Mouse (Mus musculus) liver, postnatal 0 days (tissue): Measurements from ENCODE around the gene Sash1. TPM values are rescaled to one million over a fixed set of nuclear protein-coding genes. Genes with fewer than 3 reads are reported as not detected.

Experiments used
- ATAC-seq: fragments of 200-750 bp; cut with Nextera tagmentation; 2 replicates; pipeline ENCODE4 v1.8.0; 2017; ENCODE audit warnings: mild to moderate bottlenecking, moderate library complexity
- DNase-seq: peaks from one replicate; pipeline ENCODE4 v3.0.0-alpha.2; 2016
- H3K27ac ChIP-seq: fragments of 300-500 bp; sonication (generic); 2 replicates; pipeline ENCODE4 v1.5.1; 2014; ENCODE audit warnings: antibody characterized with exemption, moderate library complexity, mild to moderate bottlenecking, low read depth
- H3K27me3 ChIP-seq: fragments of 300-500 bp; sonication (generic); 2 replicates; pipeline ENCODE4 v1.6.1; 2014; ENCODE audit warnings: low read length, control low read depth, mixed read lengths; ENCODE audit not compliant: insufficient read depth
- H3K36me3 ChIP-seq: fragments of 300-500 bp; sonication (generic); replicated peaks from 2 replicates; pipeline ENCODE4 v1.6.1; 2014; ENCODE audit warnings: mild to moderate bottlenecking, control low read depth, low read length, moderate library complexity, mixed read lengths; ENCODE audit not compliant: insufficient read depth
- H3K4me1 ChIP-seq: fragments of 300-500 bp; sonication (generic); 2 replicates; pipeline ENCODE4 v1.6.1; 2014; ENCODE audit warnings: antibody characterized with exemption, mild to moderate bottlenecking, control low read depth; ENCODE audit not compliant: insufficient read depth
- H3K4me2 ChIP-seq: fragments of 300-500 bp; sonication (generic); 2 replicates; pipeline ENCODE4 v1.6.1; 2014; ENCODE audit warnings: low read depth, mild to moderate bottlenecking, low read length, moderate library complexity, mixed read lengths
- H3K4me3 ChIP-seq: fragments of 300-500 bp; sonication (generic); 2 replicates; pipeline ENCODE4 v1.5.1; 2014; ENCODE audit warnings: low read depth, low read length
- H3K9ac ChIP-seq: fragments of 300-500 bp; sonication (generic); replicated peaks from 2 replicates; pipeline ENCODE4 v1.6.1; 2014; ENCODE audit warnings: mild to moderate bottlenecking, moderate library complexity
- H3K9me3 ChIP-seq: fragments of 300-500 bp; sonication (generic); 2 replicates; pipeline ENCODE4 v1.6.1; 2016; ENCODE audit warnings: mild to moderate bottlenecking, control low read depth, low read length, mixed read lengths
- CTCF ChIP-seq: sonication (generic); IDR thresholded peaks from 2 replicates; pipeline ENCODE4 v1.5.1; 2016; ENCODE audit warnings: antibody characterized with exemption, low read depth
- EP300 ChIP-seq: IDR thresholded peaks from 2 replicates; pipeline ENCODE4 v1.6.1; 2016; ENCODE audit warnings: antibody characterized with exemption, low read depth, mild to moderate bottlenecking
- WGBS: fragments of 180-500 bp; shearing (Covaris S2); extraction: QIAGEN DNeasy Blood & Tissue Kit; methylation state at CpG from one replicate; pipeline ENCODE4 v1.1.7; 2014; ENCODE audit not compliant: insufficient replicate concordance; 5-methylcytosine and 5-hydroxymethylcytosine counted together
- polyA plus RNA-seq: library from polyadenylated mRNA; unstranded; fragments of >200 nt; fragmentation: Nextera tagmentation; extraction: Ambion mirVana; gene quantifications from 2 replicates; pipeline ENCODE4 v1.2.1, GENCODE M21; 2015

Sash1 gene
- polyA plus RNA-seq, 1 experiment from 2014 or later, result 1.9 TPM

GRCm38 (mm10) chr10:8880950-8881675 lies 4.8 kb downstream of the Sash1 start:
- no peak for DNase-seq
- no peak overlapping the region for H3K4me3 ChIP-seq
- 0 out of 2 replicates have a peak, but pooled peaks cover 15% of the 10 kb centered on the region for H3K4me1 ChIP-seq
- H3K36me3 ChIP-seq, result no peaks in the 10 kb centered on the region
- H3K4me2 ChIP-seq, result no peak overlapping the region
- H3K9ac ChIP-seq, result no peak overlapping the region
- no peaks in the 10 kb centered on the region for H3K27me3 ChIP-seq
- 77% methylated on average over 15 of the region's 15 CpGs for WGBS
- no peak for ATAC-seq
- H3K9me3 ChIP-seq, result no peaks in the 10 kb centered on the region
- TF ChIP-seq EP300, result no peak
- 0 out of 2 replicates have a peak, but pooled peaks have one; percentile 6 for TF ChIP-seq CTCF
- no peak overlapping the region for H3K27ac ChIP-seq

GRCm38 (mm10) chr10:8878824-8879223 lies 7.0 kb downstream of the Sash1 start:
- DNase-seq (no peak), ATAC-seq (no peak)
- Histone ChIP-seq H3K4me1 (peaks cover 19% of the 10 kb centered on the region; the same call in 1 of the 2 replicates), H3K4me2 (peak overlapping the region; percentile 33; the same call in 1 of the 2 replicates), H3K36me3 (no peaks in the 10 kb centered on the region), H3K27ac (no peak overlapping the region), H3K4me3 (no peak overlapping the region), H3K9me3 (no peaks in the 10 kb centered on the region), H3K9ac (no peak overlapping the region), H3K27me3 (no peaks in the 10 kb centered on the region)
- 20% methylated on average over 9 of the region's 9 CpGs for WGBS
- no peak for TF ChIP-seq EP300
- TF ChIP-seq CTCF, result no peak

- no peak for ATAC-seq
- no peaks in the 10 kb centered on the region for H3K36me3 ChIP-seq
- WGBS, result 66% methylated on average over 13 of the region's 13 CpGs
Measured at GRCm38 (mm10) chr10:8878381-8878780, 7.5 kb downstream of the Sash1 start.

GRCm38 (mm10) chr10:8873631-8874370 lies 12.1 kb downstream of the Sash1 start:
- Histone ChIP-seq H3K4me2 (peak overlapping the region; percentile 42; the same call in 1 of the 2 replicates), H3K27me3 (no peaks in the 10 kb centered on the region), H3K9me3 (no peaks in the 10 kb centered on the region), H3K4me1 (peaks cover 12% of the 10 kb centered on the region), H3K9ac (no peak overlapping the region), H3K4me3 (no peak overlapping the region), H3K36me3 (no peaks in the 10 kb centered on the region), H3K27ac (peak overlapping the region; percentile 76)
- WGBS, result 50% methylated on average over 7 of the region's 7 CpGs
- no peak for DNase-seq
- ATAC-seq, result peak; percentile 91
- TF ChIP-seq EP300 (no peak; the same call in 1 of the 2 replicates), CTCF (no peak)

More at GRCm38 (mm10) chr10:8878381-8878780, 7.5 kb downstream of the Sash1 start:
- Histone ChIP-seq H3K4me1 (peaks cover 19% of the 10 kb centered on the region; the same call in 1 of the 2 replicates), H3K4me2 (peak overlapping the region; percentile 33), H3K27ac (no peak overlapping the region), H3K9me3 (no peaks in the 10 kb centered on the region), H3K27me3 (no peaks in the 10 kb centered on the region), H3K9ac (no peak overlapping the region), H3K4me3 (no peak overlapping the region)
- TF ChIP-seq CTCF, result no peak
- no peak for DNase-seq

GRCm38 (mm10) chr10:8872788-8873187 lies 13.1 kb downstream of the Sash1 start:
- Histone ChIP-seq H3K4me3 (no peak overlapping the region), H3K4me2 (no peak overlapping the region), H3K36me3 (no peaks in the 10 kb centered on the region), H3K9ac (no peak overlapping the region), H3K9me3 (no peaks in the 10 kb centered on the region), H3K27ac (no peak overlapping the region), H3K4me1 (peaks cover 12% of the 10 kb centered on the region), H3K27me3 (no peaks in the 10 kb centered on the region)
- ATAC-seq (no peak), DNase-seq (no peak)
- 84% methylated on average over 3 of the region's 3 CpGs for WGBS
- no peak for TF ChIP-seq CTCF
- TF ChIP-seq EP300, result no peak

- DNase-seq (no peak), ATAC-seq (no peak)
Measured at GRCm38 (mm10) chr10:8871935-8872334, 13.9 kb downstream of the Sash1 start.

More at GRCm38 (mm10) chr10:8871935-8872334, 13.9 kb downstream of the Sash1 start:
- TF ChIP-seq CTCF (no peak), EP300 (no peak)
- H3K27ac ChIP-seq, result no peak overlapping the region
- no peak overlapping the region for H3K4me3 ChIP-seq
- H3K27me3 ChIP-seq, result no peaks in the 10 kb centered on the region
- H3K4me1 ChIP-seq, result peaks cover 12% of the 10 kb centered on the region
- WGBS, result 65% methylated on average over 1 of the region's 1 CpGs
- no peaks in the 10 kb centered on the region for H3K9me3 ChIP-seq
- H3K36me3 ChIP-seq, result no peaks in the 10 kb centered on the region
- H3K4me2 ChIP-seq, result no peak overlapping the region
- no peak overlapping the region for H3K9ac ChIP-seq
